Mouse (Mus musculus): ENCODE data around the gene Rnf6.
"Not testable (repeated sequence)": the region's sequence is repeated elsewhere in the genome, so short reads cannot be mapped to it uniquely, and the experiment has no call there.

Rnf6 gene

GRCm38 (mm10) chr5:146229869-146230650, 8.7 kb upstream of the Rnf6 start:
- no peak for DNase-seq

- no peak for DNase-seq
These were observed 6.1 kb upstream of the Rnf6 start for GRCm38 (mm10) chr5:146227496-146227895.

- DNase-seq = no peak
These were observed 2.4 kb upstream of the Rnf6 start for GRCm38 (mm10) chr5:146223786-146224185.

GRCm38 (mm10) chr5:146221722-146222121, 367 bp upstream of the Rnf6 start:
- no peak for DNase-seq

GRCm38 (mm10) chr5:146220501-146220878, 865 bp downstream of the Rnf6 start:
- no peak for DNase-seq

GRCm38 (mm10) chr5:146205537-146205936, 15.8 kb downstream of the Rnf6 start:
- DNase-seq = peak; percentile 49 to 66

- no peak for DNase-seq
These were observed 17.4 kb downstream of the Rnf6 start for GRCm38 (mm10) chr5:146203921-146204320.

- DNase-seq = no peak
These were observed 20.8 kb downstream of the Rnf6 start for GRCm38 (mm10) chr5:146200580-146200979.

- no peak for DNase-seq
These were observed 21.8 kb downstream of the Rnf6 start for GRCm38 (mm10) chr5:146199540-146199939.

- peak in 1 of 2 experiments; percentile 18 for DNase-seq
These were observed 22.3 kb downstream of the Rnf6 start for GRCm38 (mm10) chr5:146199073-146199472.

- no peak for DNase-seq
These were observed 28.0 kb downstream of the Rnf6 start for GRCm38 (mm10) chr5:146193360-146193759.

- no peak for DNase-seq
These were observed 30.7 kb downstream of the Rnf6 start for GRCm38 (mm10) chr5:146190501-146191269.

- DNase-seq = no peak
These were observed 31.3 kb downstream of the Rnf6 start for GRCm38 (mm10) chr5:146190093-146190492.

- DNase-seq = no peak
These were observed 32.6 kb downstream of the Rnf6 start for GRCm38 (mm10) chr5:146188712-146189111.

GRCm38 (mm10) chr5:146188144-146188543, 33.2 kb downstream of the Rnf6 start:
- DNase-seq = peak; percentile 14 to 44

- DNase-seq = peak; percentile 78 to 81
These were observed 33.9 kb downstream of the Rnf6 start for GRCm38 (mm10) chr5:146187441-146187840.

- not testable (repeated sequence) for DNase-seq
These were observed 36.2 kb downstream of the Rnf6 start, which contains the start of gene 1700001J03Rik for GRCm38 (mm10) chr5:146185204-146185603. TSS of gene 1700001J03Rik (minus strand) at chr5:146185304.

GRCm38 (mm10) chr5:146172744-146173143, 48.6 kb downstream of the Rnf6 start:
- DNase-seq = peak; percentile 46 to 57

- DNase-seq = not testable (repeated sequence)
These were observed 50.7 kb downstream of the Rnf6 start, which contains the start of gene Gm6309 for GRCm38 (mm10) chr5:146170621-146171020. TSS of gene Gm6309 (minus strand) at chr5:146170721.

GRCm38 (mm10) chr5:146160439-146160838, 60.9 kb downstream of the Rnf6 start, which contains the start of gene Gm5565:
TSS of gene Gm5565 (minus strand) at chr5:146160539.
- not testable (repeated sequence) for DNase-seq

Measured in kidney, postnatal 4 days (tissue).